Mouse (Mus musculus): ENCODE measurements around the gene Nhsl1. TPM values are rescaled to one million over a fixed set of nuclear protein-coding genes. Genes with fewer than 3 reads are reported as not detected.
A peak's percentile ranks its signal among the peaks of the same experiment; 100 is the strongest.
"Not testable (repeated sequence)": the region's sequence is repeated elsewhere in the genome, so short reads cannot be mapped to it uniquely, and the experiment has no call there.

Nhsl1 gene
- polyA plus RNA-seq, 1 experiment from 2014 or later = 8.6 TPM

DNA sequence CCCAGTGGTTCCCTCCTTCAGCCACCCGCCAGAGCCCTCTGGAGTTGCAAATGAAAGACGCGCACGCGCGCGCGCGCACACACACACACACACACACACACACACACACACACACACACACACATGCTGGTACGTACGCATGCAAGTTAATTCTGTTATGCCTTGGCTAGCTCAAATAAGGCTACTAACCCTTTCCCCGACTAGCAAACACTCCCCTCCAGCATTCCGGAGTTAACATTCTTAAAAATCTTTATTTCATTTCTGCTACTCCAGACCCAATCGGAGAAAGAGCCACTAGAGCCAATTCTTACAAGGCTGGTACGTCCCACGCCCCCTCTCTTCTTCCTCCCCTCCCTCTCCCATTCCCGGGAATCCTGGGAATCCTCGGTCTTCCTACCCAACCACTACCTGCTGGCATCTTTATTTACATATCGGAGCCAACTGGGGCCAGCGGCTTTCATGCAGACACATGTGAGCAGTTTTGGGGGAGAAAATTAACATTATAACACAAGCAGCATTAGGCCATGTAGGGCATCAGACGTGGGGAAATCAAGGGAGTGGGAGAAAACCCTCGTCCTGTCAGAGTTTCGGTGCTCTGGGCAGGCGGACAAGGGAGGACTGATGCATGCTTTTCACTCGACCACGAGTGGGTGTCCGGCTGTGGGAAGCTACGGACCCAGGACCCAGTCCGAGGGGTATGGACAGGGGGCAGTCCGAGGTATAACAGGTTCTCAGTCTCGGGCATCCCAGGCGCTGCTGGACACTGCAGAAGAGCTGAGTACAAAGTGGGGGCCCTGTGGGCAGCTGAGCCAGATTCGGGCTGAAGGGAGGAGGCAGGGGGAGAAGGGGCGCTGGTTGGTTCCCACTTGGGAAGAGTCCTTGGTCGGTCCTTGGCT lies 230.8 kb downstream of the Nhsl1 start:
- no peak for ATAC-seq (ENCODE audit: insufficient number of reproducible peaks, low FRiP score, low TSS enrichment, low read depth)
- H3K36me3 ChIP-seq (ENCODE audit: control insufficient read depth, insufficient read depth, low read length) = no peaks in the 10 kb centered on the region
- peak; percentile 47 for DNase-seq (ENCODE audit: low spot score)
- H3K4me3 ChIP-seq (ENCODE audit: low read depth, low read length) = peak overlapping the region; percentile 34
- WGBS = 4% methylated on average over 35 of the region's 35 CpGs
- peak overlapping the region; percentile 55 for H3K4me2 ChIP-seq (ENCODE audit: low read depth, severe bottlenecking)
- no peaks in the 10 kb centered on the region for H3K4me1 ChIP-seq (ENCODE audit: control insufficient read depth, insufficient read depth, low read length)
- H3K9ac ChIP-seq (ENCODE audit: low read length) = peak overlapping the region; percentile 35; the same call in 1 of the 2 replicates
- no peaks in the 10 kb centered on the region for H3K27me3 ChIP-seq (ENCODE audit: control insufficient read depth, insufficient read depth, low read length)
- H3K27ac ChIP-seq (replicated peaks; ENCODE audit: low read depth, low read length) = no peak overlapping the region
- no peaks in the 10 kb centered on the region for H3K9me3 ChIP-seq (ENCODE audit: control insufficient read depth, low read length)

DNA sequence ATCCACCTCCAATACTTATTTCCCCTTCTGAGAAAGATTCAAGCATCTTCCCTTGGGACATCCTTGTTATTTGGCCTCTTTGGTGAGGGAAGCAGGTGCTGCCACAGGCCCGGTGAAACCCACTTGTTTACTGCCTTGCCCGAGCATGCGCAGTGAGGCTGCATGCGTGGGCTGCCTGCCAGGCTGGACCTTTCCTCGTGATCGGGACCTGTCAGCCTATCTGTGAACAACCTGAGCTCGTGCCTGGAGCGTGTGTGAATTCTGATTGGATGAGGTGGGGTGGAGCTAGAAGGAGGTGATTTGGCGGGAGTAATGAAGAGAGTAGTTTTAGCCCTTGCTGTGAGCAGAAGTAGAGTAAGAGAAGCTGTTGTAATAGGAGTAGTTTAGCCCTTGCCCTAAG lies 240.3 kb downstream of the Nhsl1 start:
- not testable (repeated sequence) for H3K9me3 ChIP-seq (ENCODE audit: control insufficient read depth, low read length); H3K4me3 ChIP-seq (ENCODE audit: low read depth, low read length); H3K36me3 ChIP-seq (ENCODE audit: control insufficient read depth, insufficient read depth, low read length); H3K27ac ChIP-seq (replicated peaks; ENCODE audit: low read depth, low read length); H3K9ac ChIP-seq (ENCODE audit: low read length); H3K4me2 ChIP-seq (ENCODE audit: low read depth, severe bottlenecking); H3K27me3 ChIP-seq (ENCODE audit: control insufficient read depth, insufficient read depth, low read length); ATAC-seq (ENCODE audit: insufficient number of reproducible peaks, low FRiP score, low TSS enrichment, low read depth); DNase-seq (ENCODE audit: low spot score); H3K4me1 ChIP-seq (ENCODE audit: control insufficient read depth, insufficient read depth, low read length)
- WGBS = 80% methylated on average over 9 of the region's 9 CpGs

DNA sequence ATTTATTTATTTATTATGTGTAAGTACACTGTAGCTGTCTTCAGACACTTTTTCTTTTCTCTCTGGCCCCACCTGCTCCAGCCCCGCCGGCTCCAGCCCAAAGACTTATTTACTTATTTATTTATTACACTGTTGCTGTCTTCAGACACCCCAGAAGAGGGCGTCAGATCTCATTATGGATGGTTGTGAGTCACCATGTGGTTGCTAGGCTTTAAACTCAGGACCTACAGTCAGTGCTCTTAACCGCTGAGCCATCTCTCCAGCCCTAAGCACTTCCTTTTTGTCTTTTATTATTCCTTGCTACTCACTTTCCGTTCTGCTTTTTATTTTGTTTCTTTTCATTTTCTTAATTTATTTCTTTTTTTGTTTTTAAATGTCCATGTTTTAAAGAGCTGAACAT lies 242.7 kb downstream of the Nhsl1 start:
- Histone ChIP-seq H3K36me3 (ENCODE audit: control insufficient read depth, insufficient read depth, low read length) (no peaks in the 10 kb centered on the region), H3K4me2 (ENCODE audit: low read depth, severe bottlenecking) (no peak overlapping the region), H3K27ac (replicated peaks; ENCODE audit: low read depth, low read length) (no peak overlapping the region), H3K27me3 (ENCODE audit: control insufficient read depth, insufficient read depth, low read length) (no peaks in the 10 kb centered on the region), H3K4me3 (ENCODE audit: low read depth, low read length) (no peak overlapping the region), H3K9ac (ENCODE audit: low read length) (no peak overlapping the region), H3K4me1 (ENCODE audit: control insufficient read depth, insufficient read depth, low read length) (no peaks in the 10 kb centered on the region), H3K9me3 (ENCODE audit: control insufficient read depth, low read length) (no peaks in the 10 kb centered on the region)
- DNase-seq (ENCODE audit: low spot score) = no peak
- WGBS = 45% methylated on average over 5 of the region's 5 CpGs
- ATAC-seq (ENCODE audit: insufficient number of reproducible peaks, low FRiP score, low TSS enrichment, low read depth) = no peak

DNA sequence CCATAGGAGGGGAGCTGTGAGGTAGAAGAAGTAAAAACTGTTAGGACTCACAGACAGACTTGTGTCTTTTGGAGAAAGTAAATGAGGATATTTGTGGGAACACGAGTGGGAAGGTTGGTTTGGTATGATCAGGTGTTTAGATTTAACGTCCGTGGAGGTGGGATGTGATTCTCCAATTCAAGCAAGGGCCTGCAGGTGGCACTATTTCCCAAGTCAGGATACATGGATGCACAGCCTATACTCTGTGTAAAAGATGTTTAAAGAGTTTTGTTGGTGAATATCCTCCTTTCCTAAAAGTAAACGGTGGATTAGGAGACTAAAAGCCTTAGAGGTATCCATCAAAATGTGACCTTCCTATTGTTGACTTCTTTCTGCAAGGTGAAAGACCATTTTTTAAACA lies 244.2 kb downstream of the Nhsl1 start:
- Histone ChIP-seq H3K9me3 (ENCODE audit: control insufficient read depth, low read length) (no peaks in the 10 kb centered on the region), H3K27ac (replicated peaks; ENCODE audit: low read depth, low read length) (no peak overlapping the region), H3K4me2 (ENCODE audit: low read depth, severe bottlenecking) (no peak overlapping the region), H3K36me3 (ENCODE audit: control insufficient read depth, insufficient read depth, low read length) (no peaks in the 10 kb centered on the region), H3K27me3 (ENCODE audit: control insufficient read depth, insufficient read depth, low read length) (no peaks in the 10 kb centered on the region), H3K9ac (ENCODE audit: low read length) (no peak overlapping the region), H3K4me1 (ENCODE audit: control insufficient read depth, insufficient read depth, low read length) (no peaks in the 10 kb centered on the region), H3K4me3 (ENCODE audit: low read depth, low read length) (no peak overlapping the region)
- 10% methylated on average over 4 of the region's 4 CpGs for WGBS
- DNase-seq (ENCODE audit: low spot score) (peak; percentile 72), ATAC-seq (ENCODE audit: insufficient number of reproducible peaks, low FRiP score, low TSS enrichment, low read depth) (no peak)

DNA sequence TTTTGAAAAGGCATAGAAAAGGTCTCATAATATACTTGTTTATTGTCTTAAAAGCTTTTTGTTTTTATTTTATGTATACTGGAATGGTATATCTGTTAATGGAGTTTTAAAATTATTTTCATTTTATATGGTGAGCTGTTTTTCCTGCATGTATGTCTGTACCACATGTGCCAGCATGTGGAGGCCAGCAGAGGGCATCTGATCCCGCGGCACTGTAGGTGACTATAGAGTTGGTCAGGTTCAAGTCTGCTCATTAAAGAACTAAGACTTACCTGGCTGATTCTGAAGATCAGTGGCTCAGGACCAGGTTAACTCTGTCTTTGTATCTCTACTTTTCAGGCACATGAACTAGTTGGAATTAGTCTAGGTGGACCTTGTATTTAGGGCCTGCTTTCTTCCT lies 253.8 kb downstream of the Nhsl1 start:
- H3K27ac ChIP-seq (replicated peaks; ENCODE audit: low read depth, low read length) = no peak overlapping the region
- no peaks in the 10 kb centered on the region for H3K9me3 ChIP-seq (ENCODE audit: control insufficient read depth, low read length)
- no peaks in the 10 kb centered on the region for H3K36me3 ChIP-seq (ENCODE audit: control insufficient read depth, insufficient read depth, low read length)
- WGBS = 47% methylated on average over 2 of the region's 2 CpGs
- H3K27me3 ChIP-seq (ENCODE audit: control insufficient read depth, insufficient read depth, low read length) = no peaks in the 10 kb centered on the region
- H3K9ac ChIP-seq (ENCODE audit: low read length) = no peak overlapping the region
- H3K4me1 ChIP-seq (ENCODE audit: control insufficient read depth, insufficient read depth, low read length) = no peaks in the 10 kb centered on the region
- DNase-seq (ENCODE audit: low spot score) = no peak
- H3K4me3 ChIP-seq (ENCODE audit: low read depth, low read length) = no peak overlapping the region
- H3K4me2 ChIP-seq (ENCODE audit: low read depth, severe bottlenecking) = no peak overlapping the region
- ATAC-seq (ENCODE audit: insufficient number of reproducible peaks, low FRiP score, low TSS enrichment, low read depth) = no peak

Other genes starting within 250 kb of the Nhsl1 start
- gene Ect2l, start 108.1 kb upstream of the Nhsl1 start, polyA plus RNA-seq (2014; fragmentation: Nextera tagmentation; extraction: Ambion mirVana) = 0.44 and 1.3 TPM in 2 replicates
- gene Ccdc28a, start 84.0 kb upstream of the Nhsl1 start, polyA plus RNA-seq (2014; fragmentation: Nextera tagmentation; extraction: Ambion mirVana) = 9.2 and 10.2 TPM in 2 replicates
- gene Hebp2, start 227.1 kb downstream of the Nhsl1 start, polyA plus RNA-seq (2014; fragmentation: Nextera tagmentation; extraction: Ambion mirVana) = 19.7 and 21.0 TPM in 2 replicates

All from limb, embryonic 11.5 days (tissue).